Mouse (Mus musculus): ENCODE measurements at regions not wholly inside any gene's neighbourhood (a gene's known extent, or its start where the extent isn't known, plus 50 kb on each side); places are given as distances from the start of the nearest gene placed in this dataset.

- DNase-seq (ENCODE audit: low spot score) = peak; percentile 84
- Histone ChIP-seq H3K9me3 (replicated peaks; ENCODE audit: control insufficient read depth, low read length) (no peaks in the 10 kb centered on the region), H3K4me1 (ENCODE audit: control insufficient read depth, insufficient read depth, low read length) (no peaks in the 10 kb centered on the region; the same call in 1 of the 2 replicates), H3K27me3 (replicated peaks; ENCODE audit: control insufficient read depth, insufficient read depth, low read length) (no peaks in the 10 kb centered on the region), H3K36me3 (ENCODE audit: control insufficient read depth, insufficient read depth, low read length) (no peaks in the 10 kb centered on the region), H3K27ac (ENCODE audit: low read depth, low read length) (no peak overlapping the region), H3K4me3 (ENCODE audit: low read depth, low read length) (no peak overlapping the region), H3K4me2 (ENCODE audit: low read length) (no peak overlapping the region), H3K9ac (ENCODE audit: low read length) (no peak overlapping the region)
- 27% methylated on average over 3 of the region's 3 CpGs for WGBS
- ATAC-seq = no peak
Measured at GRCm38 (mm10) chr1:186827773-186828172, 78.6 kb upstream of the Rrp15 start.

- H3K9ac ChIP-seq (ENCODE audit: low read length) = no peak overlapping the region
- 63% methylated on average over 19 of the region's 19 CpGs for WGBS
- H3K4me3 ChIP-seq (ENCODE audit: low read depth, low read length) = no peak overlapping the region
Measured at GRCm38 (mm10) chr1:186808192-186808960, 59.2 kb upstream of the Rrp15 start.

GRCm38 (mm10) chr1:186804451-186804850, 55.3 kb upstream of the Rrp15 start:
- ATAC-seq (no peak), DNase-seq (ENCODE audit: low spot score) (no peak)
- no peaks in the 10 kb centered on the region for H3K36me3 ChIP-seq (ENCODE audit: control insufficient read depth, insufficient read depth, low read length)
- H3K9me3 ChIP-seq (replicated peaks; ENCODE audit: control insufficient read depth, low read length) = no peaks in the 10 kb centered on the region
- H3K4me3 ChIP-seq (ENCODE audit: low read depth, low read length) = no peak overlapping the region
- no peaks in the 10 kb centered on the region for H3K4me1 ChIP-seq (ENCODE audit: control insufficient read depth, insufficient read depth, low read length)
- H3K9ac ChIP-seq (ENCODE audit: low read length) = no peak overlapping the region
- WGBS = 92% methylated on average over 5 of the region's 5 CpGs
- no peak overlapping the region for H3K27ac ChIP-seq (ENCODE audit: low read depth, low read length)
- H3K27me3 ChIP-seq (replicated peaks; ENCODE audit: control insufficient read depth, insufficient read depth, low read length) = no peaks in the 10 kb centered on the region
- no peak overlapping the region for H3K4me2 ChIP-seq (ENCODE audit: low read length)

More at GRCm38 (mm10) chr1:186808192-186808960, 59.2 kb upstream of the Rrp15 start:
- Histone ChIP-seq H3K27ac (ENCODE audit: low read depth, low read length) (no peak overlapping the region), H3K9me3 (replicated peaks; ENCODE audit: control insufficient read depth, low read length) (no peaks in the 10 kb centered on the region), H3K27me3 (replicated peaks; ENCODE audit: control insufficient read depth, insufficient read depth, low read length) (no peaks in the 10 kb centered on the region), H3K4me2 (ENCODE audit: low read length) (peak overlapping the region; percentile 36), H3K4me1 (ENCODE audit: control insufficient read depth, insufficient read depth, low read length) (no peaks in the 10 kb centered on the region), H3K36me3 (ENCODE audit: control insufficient read depth, insufficient read depth, low read length) (no peaks in the 10 kb centered on the region)
- no peak for DNase-seq (ENCODE audit: low spot score)
- no peak for ATAC-seq
